Mouse (Mus musculus) R1 (cell line): Measurements from ENCODE around the gene Arhgef15.

Experiments used
- DNase-seq: peaks from one replicate; pipeline ENCODE4 v3.0.0-alpha.2; 2018; ENCODE audit warnings: low read depth, low spot score

Arhgef15 gene

GRCm38 (mm10) chr11:68923191-68923590 lies 34.1 kb downstream of the Arhgef15 start:
- no peak for DNase-seq

GRCm38 (mm10) chr11:68914566-68914965 lies 42.7 kb downstream of the Arhgef15 start:
- no peak for DNase-seq

DNA sequence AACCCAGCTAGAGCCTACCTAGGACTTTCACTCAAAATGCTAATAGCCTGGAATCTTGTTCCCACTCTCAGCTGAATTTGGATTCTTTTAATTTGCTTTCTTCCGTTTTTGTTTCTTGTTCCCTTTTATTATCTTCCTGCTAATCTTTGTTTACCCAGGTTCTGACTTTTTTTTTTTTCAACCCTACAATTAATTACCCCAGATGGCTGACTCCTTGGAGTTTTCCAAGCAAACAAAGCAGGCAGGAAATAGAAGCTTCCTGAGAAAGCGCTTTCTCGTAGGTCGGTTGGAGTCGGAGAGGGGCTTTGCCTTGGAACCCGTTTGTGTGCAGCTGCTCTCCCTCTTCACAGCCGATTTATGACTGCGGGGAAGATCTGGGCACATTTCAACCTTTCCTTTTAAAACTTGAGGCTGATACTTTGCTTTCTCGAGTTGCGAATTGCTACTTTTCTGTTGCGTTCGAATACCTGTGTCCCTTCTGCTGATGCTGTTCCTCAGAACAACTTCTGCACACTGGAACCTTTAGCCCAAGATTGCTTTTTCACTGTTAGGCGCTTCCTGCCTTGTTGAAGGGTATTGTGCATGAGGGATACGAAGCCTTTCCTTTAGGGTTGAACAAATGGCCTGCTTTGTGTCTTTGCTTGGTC lies 45.6 kb downstream of the Arhgef15 start:
- no peak for DNase-seq

- DNase-seq, result no peak
These were observed 48.3 kb downstream of the Arhgef15 start for GRCm38 (mm10) chr11:68908846-68909503.

DNA sequence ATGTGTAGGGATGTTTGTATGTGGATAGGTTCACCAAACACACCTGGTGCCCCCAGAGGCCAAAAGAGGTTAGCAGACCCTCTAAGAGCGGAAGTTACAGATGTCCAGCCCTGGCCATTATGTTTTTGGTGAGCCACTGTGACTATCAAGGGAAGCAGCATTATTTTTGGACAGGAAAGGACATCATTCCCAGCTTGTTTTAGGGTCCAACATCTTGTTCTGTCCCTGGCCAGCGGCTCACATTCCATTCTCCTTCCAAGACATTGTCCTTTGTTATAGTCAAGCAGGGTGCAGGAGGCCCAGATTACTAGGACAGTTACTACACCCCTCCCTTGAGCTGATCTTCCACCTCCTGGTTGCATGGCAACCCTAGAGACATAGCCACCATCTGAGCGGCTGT lies 50.0 kb downstream of the Arhgef15 start:
- DNase-seq, result peak; percentile 34

DNA sequence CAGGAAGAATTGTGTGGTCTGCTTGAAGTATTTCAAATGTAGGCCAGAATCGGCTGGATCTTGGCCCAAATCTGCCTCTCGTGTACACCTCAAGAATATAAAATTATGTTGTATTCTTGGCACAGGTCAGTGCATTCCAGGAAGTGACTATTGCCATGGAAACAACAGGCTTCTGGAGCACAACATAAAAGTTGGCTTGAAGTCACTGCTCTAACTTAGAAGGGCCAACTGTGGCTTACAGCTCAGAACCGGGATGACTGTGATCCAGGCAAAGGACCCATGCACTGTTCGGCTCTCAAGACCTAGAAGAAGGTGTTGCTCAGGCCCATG lies 50.9 kb downstream of the Arhgef15 start:
- DNase-seq, result peak; percentile 56

DNA sequence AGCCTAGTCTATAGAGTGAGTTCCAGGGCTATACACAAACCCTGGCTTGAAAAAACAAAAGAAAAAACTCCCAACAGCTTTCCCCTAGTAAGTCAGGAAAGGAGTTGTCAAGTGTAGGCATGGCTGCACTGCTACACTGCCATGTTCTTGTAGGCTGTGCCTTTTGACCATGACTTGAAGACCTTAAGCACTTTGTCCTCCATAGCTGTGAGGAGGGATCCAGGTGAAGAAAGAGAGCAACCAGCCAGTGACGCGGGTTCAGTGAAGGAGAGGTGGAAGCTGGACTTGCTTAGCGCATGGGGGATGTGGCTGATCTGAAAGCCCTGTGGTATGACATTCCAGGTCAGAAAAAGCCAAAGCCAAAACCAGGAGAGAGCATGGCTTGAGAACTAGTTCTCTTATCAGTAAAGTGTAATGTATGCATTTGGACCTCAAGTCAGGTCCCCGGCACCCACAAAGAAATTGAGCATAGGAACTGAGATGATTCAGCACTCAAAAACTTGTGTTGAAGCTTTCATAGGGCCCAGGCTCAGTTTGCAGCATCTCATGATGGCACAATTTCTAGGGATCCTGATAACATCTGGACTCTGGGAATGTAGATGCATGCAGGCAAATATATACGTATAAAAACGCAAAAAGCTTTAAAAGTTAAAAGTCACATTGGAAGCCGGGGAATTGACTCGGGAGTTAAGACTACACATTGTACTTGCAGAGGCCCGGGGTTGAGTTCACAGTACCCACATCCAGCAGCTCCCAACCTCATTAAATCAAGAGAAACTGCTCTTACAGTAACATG lies 51.4 kb downstream of the Arhgef15 start:
- peak; percentile 40 for DNase-seq

DNA sequence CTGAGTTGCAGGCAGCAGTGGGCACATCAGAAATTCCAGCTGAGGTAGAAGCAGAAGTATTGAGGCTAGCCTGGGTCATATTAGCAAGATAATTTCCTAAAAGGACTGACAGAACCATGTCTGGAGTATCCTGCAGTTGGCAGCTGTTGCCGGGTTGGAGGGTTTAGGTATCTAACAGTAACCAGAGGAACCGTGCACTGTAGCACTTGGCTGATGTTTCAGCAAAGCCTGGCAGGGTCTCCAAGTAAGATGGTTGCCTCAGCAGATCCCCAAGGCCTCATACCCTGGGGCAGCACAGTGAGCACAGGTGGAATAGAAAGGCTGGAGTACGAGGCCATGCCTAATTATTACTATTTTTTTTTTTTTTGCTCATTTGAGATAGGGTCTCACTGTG lies 52.1 kb downstream of the Arhgef15 start:
- DNase-seq, result peak; percentile 27

GRCm38 (mm10) chr11:68904375-68905137 lies 52.7 kb downstream of the Arhgef15 start:
- DNase-seq, result peak; percentile 91

DNA sequence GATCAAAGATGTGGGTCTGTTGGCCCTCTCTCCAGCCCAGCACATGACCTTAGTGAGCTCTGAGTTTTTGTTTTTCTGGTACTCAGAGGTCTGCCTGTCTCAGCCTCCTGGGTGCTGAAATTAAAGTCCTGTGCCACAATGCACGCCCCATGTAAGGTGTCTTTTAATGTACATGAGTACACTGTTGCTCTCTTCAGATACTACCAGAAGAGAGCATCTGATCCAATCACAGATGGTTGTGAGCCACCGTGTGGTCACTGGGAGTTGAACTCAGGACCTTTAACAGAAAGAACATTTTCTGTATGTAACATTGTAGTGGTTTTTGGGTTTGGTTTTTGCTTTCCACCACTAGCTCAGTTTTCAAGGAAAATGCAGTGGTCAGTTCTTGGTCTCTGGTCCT lies 53.5 kb downstream of the Arhgef15 start:
- no peak for DNase-seq

DNA sequence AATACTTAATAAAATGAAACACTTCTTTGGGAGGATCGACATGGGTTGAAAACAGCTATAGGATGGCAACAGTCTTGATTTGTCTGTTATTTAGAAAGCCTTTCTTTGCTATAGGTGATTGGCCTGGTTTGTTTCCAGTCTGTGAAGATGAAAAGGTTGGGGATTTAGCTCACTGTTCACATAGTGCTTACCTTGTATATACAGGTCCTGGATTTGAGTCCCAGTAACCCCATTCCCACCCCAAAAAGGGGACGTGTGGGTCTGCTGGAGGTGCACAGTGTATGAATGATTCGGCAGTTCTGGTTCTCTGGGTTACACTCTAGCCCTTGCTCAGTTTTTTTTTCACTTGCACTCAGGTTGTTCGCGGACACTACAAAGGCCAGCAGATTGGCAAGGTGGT lies 54.5 kb downstream of the Arhgef15 start:
- no peak for DNase-seq

DNA sequence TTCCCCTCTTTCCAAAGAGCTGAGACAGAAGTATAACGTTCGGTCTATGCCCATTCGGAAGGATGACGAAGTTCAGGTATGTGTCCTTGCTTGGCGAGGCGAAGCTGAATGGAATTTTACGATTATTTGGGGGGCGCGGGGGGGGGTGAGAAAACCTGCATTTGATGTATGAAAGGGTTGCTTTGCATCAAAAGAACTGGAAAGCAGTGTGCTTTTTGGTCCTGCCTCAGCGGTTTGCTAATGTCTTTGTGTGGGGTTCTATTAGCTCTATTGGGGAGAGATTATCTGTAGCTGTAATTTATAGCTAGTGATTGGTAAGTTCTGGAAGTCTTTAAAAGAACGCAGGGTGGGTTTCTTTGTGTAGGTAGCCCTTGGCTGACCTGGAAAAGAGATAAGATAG lies 54.9 kb downstream of the Arhgef15 start:
- no peak for DNase-seq

GRCm38 (mm10) chr11:68902047-68902364 lies 55.3 kb downstream of the Arhgef15 start:
- DNase-seq, result no peak

GRCm38 (mm10) chr11:68901351-68902046 lies 55.8 kb downstream of the Arhgef15 start, which contains the start of gene Rpl26:
Gene Rpl26, plus strand, starts transcription at chr11:68901583.
- DNase-seq, result peak; percentile 99

GRCm38 (mm10) chr11:68900519-68901350 lies 56.5 kb downstream of the Arhgef15 start:
- DNase-seq, result no peak

DNA sequence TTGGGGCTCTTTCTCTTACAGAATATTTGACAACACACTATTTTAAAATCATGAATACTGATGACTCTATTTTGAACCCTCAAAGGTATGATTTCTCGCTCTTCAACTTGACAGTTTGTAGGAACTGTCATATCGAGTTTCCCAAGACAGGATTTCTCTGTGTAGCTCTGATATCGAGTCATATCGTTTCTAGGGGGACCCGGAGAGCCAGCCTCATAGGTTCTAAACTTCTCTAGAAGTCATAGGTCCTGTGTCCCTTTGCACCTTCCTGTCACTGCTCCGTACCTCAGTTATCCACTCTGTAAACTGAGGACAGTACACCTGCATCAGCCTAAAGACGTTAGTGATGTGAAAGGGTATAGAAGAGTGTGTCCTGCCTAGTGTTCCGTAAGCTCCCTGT lies 57.5 kb downstream of the Arhgef15 start:
- DNase-seq, result no peak

GRCm38 (mm10) chr11:68898790-68899189 lies 58.5 kb downstream of the Arhgef15 start:
- DNase-seq, result no peak

- no peak for DNase-seq
These were observed 59.4 kb downstream of the Arhgef15 start for GRCm38 (mm10) chr11:68897838-68898237.

GRCm38 (mm10) chr11:68897120-68897519 lies 60.2 kb downstream of the Arhgef15 start:
- DNase-seq, result peak; percentile 79

DNA sequence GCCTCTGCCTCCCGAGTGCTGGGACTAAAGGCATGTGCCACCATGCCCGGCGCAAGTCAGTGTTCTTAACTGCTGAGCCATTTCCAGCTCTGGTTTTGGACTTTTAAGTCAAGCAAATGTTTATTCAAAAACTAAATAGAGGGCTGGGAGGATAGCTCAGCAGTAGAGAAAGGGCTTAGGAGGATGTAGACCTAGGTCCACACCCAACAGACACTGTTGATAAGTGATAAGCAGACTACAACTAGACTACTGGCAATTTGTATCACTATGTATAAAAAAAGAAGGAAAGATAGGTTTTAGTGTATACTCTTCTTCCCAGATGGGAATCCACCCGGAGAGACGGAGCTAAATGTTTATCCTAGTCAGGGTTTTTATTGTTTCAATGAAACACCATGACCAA lies 61.0 kb downstream of the Arhgef15 start:
- DNase-seq, result no peak
